Mouse (Mus musculus) C2C12 (cell line): Measurements from ENCODE around the gene Rubcnl. TPM values are rescaled to one million over a fixed set of nuclear protein-coding genes. Genes with fewer than 3 reads are reported as not detected.

Experiments
- H3K27me3 ChIP-seq: one replicate; pipeline ENCODE4 v1.6.1; 2011; ENCODE audit not compliant: control insufficient read depth, insufficient read depth, insufficient read length
- H3K36me3 ChIP-seq: one replicate; pipeline ENCODE4 v1.6.1; 2011; ENCODE audit not compliant: control insufficient read depth, insufficient read depth
- H3K4me3 ChIP-seq: one replicate; pipeline ENCODE4 v1.5.1; 2011; ENCODE audit warnings: mild to moderate bottlenecking, control low read depth; ENCODE audit not compliant: poor library complexity, insufficient read depth, severe bottlenecking
- H3K79me2 ChIP-seq: one replicate; pipeline ENCODE4 v1.6.1; 2011; ENCODE audit not compliant: control insufficient read depth, insufficient read depth
- H3K79me3 ChIP-seq: one replicate; pipeline ENCODE4 v1.6.1; 2011; ENCODE audit warnings: low read depth, control low read depth
- H3ac ChIP-seq: one replicate; pipeline ENCODE3; 2011; ENCODE audit warnings: low read depth; ENCODE audit not compliant: control insufficient read depth, insufficient read length
- CEBPB ChIP-seq: IDR thresholded peaks from one replicate; pipeline ENCODE4 v1.6.1; 2011; ENCODE audit warnings: low read depth, mild to moderate bottlenecking, control low read depth, moderate library complexity
- CTCF ChIP-seq: IDR thresholded peaks from one replicate; pipeline ENCODE4 v1.5.1; 2011; ENCODE audit not compliant: control insufficient read depth, insufficient read depth, insufficient read length
- FOSL1 ChIP-seq: IDR thresholded peaks from one replicate; pipeline ENCODE4 v1.8.0; 2011; ENCODE audit warnings: mild to moderate bottlenecking, low read length; ENCODE audit not compliant: poor library complexity, insufficient read depth, severe bottlenecking
- MAX ChIP-seq: IDR thresholded peaks from one replicate; pipeline ENCODE4 v1.6.1; 2011; ENCODE audit warnings: mild to moderate bottlenecking, control low read depth
- MYOD1 ChIP-seq: IDR thresholded peaks from one replicate; pipeline ENCODE4 v1.6.1; 2011; ENCODE audit warnings: low read depth; ENCODE audit not compliant: control insufficient read depth, insufficient read length
- MYOG ChIP-seq: IDR thresholded peaks from one replicate; pipeline ENCODE4 v1.6.1; 2011; ENCODE audit not compliant: control insufficient read depth, insufficient read length; ENCODE audit errors: extremely low read depth
- USF1 ChIP-seq: IDR thresholded peaks from one replicate; pipeline ENCODE4 v1.6.1; 2011; ENCODE audit warnings: low read depth, mild to moderate bottlenecking, control low read depth, moderate library complexity
- polyA plus RNA-seq: library from polyadenylated mRNA; unstranded; fragments of >200 nt; fragmentation: generic; extraction: Trizol; gene quantifications from one replicate; pipeline ENCODE4 v1.2.1, GENCODE M21; 2012; ENCODE audit warnings: missing spikeins

Rubcnl gene
- polyA plus RNA-seq, 1 experiment, result 0.40 TPM

DNA sequence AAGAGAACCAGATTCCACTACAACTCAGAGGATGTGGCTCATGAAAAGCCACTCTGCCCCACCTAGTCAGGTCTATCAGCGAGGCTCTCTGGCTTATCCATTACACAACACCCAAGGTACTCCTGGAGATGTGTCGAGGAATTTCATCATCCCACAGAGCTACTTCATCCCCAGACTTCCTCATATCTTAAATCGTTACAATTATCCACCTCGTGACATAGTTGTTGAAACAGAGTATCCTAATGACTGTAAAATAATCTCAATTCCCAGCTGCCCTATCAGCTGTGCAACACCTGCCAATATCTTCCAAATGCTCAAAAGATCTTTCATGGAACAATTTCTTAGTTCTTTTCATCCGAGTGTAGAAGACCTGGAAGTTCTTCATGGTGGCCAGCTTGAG lies 32.7 kb upstream of the Rubcnl start:
- no peak overlapping the region for H3ac ChIP-seq
- TF ChIP-seq CEBPB, result no peak
- no peak for TF ChIP-seq USF1
- no peak for TF ChIP-seq MAX
- TF ChIP-seq MYOG, result no peak
- TF ChIP-seq MYOD1, result no peak
- TF ChIP-seq FOSL1, result no peak
- H3K79me3 ChIP-seq, result no peaks in the 10 kb centered on the region

GRCm38 (mm10) chr14:74984817-74985391 lies 30.9 kb upstream of the Rubcnl start:
- Histone ChIP-seq H3K79me2 (no peaks in the 10 kb centered on the region), H3K27me3 (no peaks in the 10 kb centered on the region), H3ac (no peak overlapping the region), H3K36me3 (no peaks in the 10 kb centered on the region), H3K4me3 (no peak overlapping the region), H3K79me3 (no peaks in the 10 kb centered on the region)
- TF ChIP-seq USF1, result no peak
- no peak for TF ChIP-seq MYOG
- TF ChIP-seq FOSL1, result no peak
- no peak for TF ChIP-seq CTCF
- no peak for TF ChIP-seq CEBPB
- no peak for TF ChIP-seq MYOD1
- TF ChIP-seq MAX, result no peak

More for the DNA sequence above, 32.7 kb upstream of the Rubcnl start:
- Histone ChIP-seq H3K27me3 (no peaks in the 10 kb centered on the region), H3K36me3 (no peaks in the 10 kb centered on the region), H3K4me3 (no peak overlapping the region), H3K79me2 (no peaks in the 10 kb centered on the region)

GRCm38 (mm10) chr14:74985658-74986057 lies 30.2 kb upstream of the Rubcnl start:
- no peak overlapping the region for H3ac ChIP-seq
- H3K79me2 ChIP-seq, result no peaks in the 10 kb centered on the region
- no peak overlapping the region for H3K4me3 ChIP-seq
- TF ChIP-seq FOSL1 (no peak), USF1 (no peak), MYOD1 (no peak)
- no peaks in the 10 kb centered on the region for H3K79me3 ChIP-seq
- H3K27me3 ChIP-seq, result no peaks in the 10 kb centered on the region
- H3K36me3 ChIP-seq, result no peaks in the 10 kb centered on the region

- Histone ChIP-seq H3K79me2 (no peaks in the 10 kb centered on the region), H3ac (no peak overlapping the region), H3K79me3 (no peaks in the 10 kb centered on the region), H3K36me3 (no peaks in the 10 kb centered on the region), H3K4me3 (no peak overlapping the region), H3K27me3 (no peaks in the 10 kb centered on the region)
- TF ChIP-seq USF1 (no peak), CEBPB (no peak), FOSL1 (no peak), MAX (no peak), CTCF (no peak), MYOD1 (no peak), MYOG (no peak)
Observed at GRCm38 (mm10) chr14:74986527-74986926, 29.3 kb upstream of the Rubcnl start.

DNA sequence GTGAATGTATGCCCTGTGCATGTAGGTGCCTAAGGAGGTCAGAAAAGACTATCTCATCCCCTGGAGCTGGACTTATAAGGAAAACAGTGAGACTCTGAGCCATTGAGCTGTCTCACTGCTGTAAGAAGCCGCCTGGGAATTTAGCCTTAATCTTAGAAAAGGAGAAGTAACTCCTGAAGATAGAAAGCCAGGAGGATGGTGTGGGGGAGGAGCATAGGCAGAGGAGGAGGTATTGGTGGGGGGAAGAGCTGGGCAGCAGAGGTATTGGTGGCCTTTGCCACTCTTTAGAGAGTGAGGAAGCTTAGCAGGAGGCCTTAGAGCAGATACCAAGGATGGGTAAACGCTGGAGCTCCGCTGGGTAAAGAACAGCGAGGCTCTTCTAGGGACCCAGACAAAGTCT lies 26.5 kb upstream of the Rubcnl start:
- Histone ChIP-seq H3K79me3 (no peaks in the 10 kb centered on the region), H3K36me3 (no peaks in the 10 kb centered on the region), H3K4me3 (no peak overlapping the region), H3K79me2 (no peaks in the 10 kb centered on the region), H3K27me3 (no peaks in the 10 kb centered on the region), H3ac (no peak overlapping the region)
- TF ChIP-seq CEBPB (no peak), USF1 (no peak), FOSL1 (no peak), MAX (no peak), CTCF (no peak), MYOG (no peak), MYOD1 (no peak)

GRCm38 (mm10) chr14:74989909-74990308 lies 25.9 kb upstream of the Rubcnl start:
- H3ac ChIP-seq, result no peak overlapping the region
- H3K36me3 ChIP-seq, result no peaks in the 10 kb centered on the region
- H3K79me2 ChIP-seq, result no peaks in the 10 kb centered on the region
- no peak overlapping the region for H3K4me3 ChIP-seq
- TF ChIP-seq MAX (no peak), MYOD1 (no peak), USF1 (no peak), CTCF (no peak), MYOG (no peak), FOSL1 (no peak), CEBPB (no peak)
- no peaks in the 10 kb centered on the region for H3K79me3 ChIP-seq
- H3K27me3 ChIP-seq, result no peaks in the 10 kb centered on the region
